Mouse (Mus musculus): ENCODE measurements at regions not wholly inside any gene's neighbourhood (a gene's known extent, or its start where the extent isn't known, plus 50 kb on each side); places are given as distances from the start of the nearest gene placed in this dataset.

GRCm38 (mm10) chr17:85932360-85933132, 212.4 kb downstream of the Srbd1 start:
- no peak for DNase-seq (ENCODE audit: low spot score)

DNA sequence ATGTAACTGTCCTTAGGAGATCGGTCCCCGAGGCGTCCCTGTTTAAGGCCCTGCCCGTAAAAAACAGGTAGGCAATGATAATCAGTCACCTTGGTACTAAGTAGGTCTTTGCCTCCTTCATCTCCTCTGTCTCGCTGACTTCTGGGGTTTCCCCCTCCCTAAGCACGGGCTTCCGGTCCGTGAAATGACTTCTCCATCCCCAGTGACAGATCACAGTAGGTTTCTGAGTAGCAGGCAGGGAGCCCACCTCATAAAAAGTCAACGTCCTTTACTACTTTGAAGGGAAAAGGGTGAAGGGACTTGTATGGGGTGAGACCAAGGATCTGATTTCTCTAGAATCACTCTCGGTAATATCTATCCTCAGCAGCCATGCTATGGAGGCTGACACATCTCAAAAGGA, 213.0 kb downstream of the Srbd1 start:
- no peak for DNase-seq (ENCODE audit: low spot score)

DNA sequence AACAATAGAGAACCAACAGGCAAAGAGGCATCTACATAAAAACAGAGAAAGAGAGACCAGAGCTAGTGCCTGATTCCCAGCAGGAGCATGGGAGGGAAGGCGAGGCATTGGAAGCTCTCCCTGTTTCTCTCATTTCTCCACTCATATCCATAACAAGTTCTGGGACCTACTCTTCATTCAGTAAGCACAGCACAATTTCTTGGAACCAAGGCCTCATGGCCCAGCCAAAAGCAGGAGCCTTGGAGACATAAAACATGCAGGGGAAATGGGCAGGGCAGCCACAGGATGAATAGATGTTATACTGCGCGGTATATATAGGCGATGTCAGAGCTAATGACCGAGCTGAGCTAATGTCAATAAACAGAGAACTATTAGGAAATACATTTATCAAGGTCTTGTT, 214.2 kb downstream of the Srbd1 start:
- DNase-seq (ENCODE audit: low spot score) = no peak

GRCm38 (mm10) chr17:85930331-85930730, 214.6 kb downstream of the Srbd1 start:
- no peak for DNase-seq (ENCODE audit: low spot score)

- no peak for DNase-seq (ENCODE audit: low spot score)
These were observed 215.2 kb downstream of the Srbd1 start for GRCm38 (mm10) chr17:85929699-85930286.

DNA sequence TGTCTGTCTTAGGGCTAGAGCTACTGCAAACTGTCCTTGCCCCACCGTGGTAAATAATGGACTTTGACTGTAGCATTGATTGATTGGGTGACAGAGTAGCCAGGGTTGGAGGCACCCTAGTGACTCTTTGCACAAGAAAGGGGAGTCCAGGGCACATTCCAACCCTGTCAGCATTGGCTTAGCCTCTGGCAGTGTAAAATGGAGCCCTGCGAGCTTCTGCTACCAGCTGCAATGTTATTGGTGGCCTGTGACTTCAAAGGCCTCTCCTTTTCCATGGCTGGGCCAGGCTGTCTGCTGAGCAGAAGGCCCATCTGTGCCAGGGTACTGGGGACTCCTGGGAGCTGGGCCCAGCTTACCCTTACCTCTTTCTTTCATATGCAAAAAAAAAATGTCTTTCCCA, 216.4 kb downstream of the Srbd1 start:
- no peak for DNase-seq (ENCODE audit: low spot score)

- DNase-seq (ENCODE audit: low spot score) = no peak
These were observed 217.7 kb downstream of the Srbd1 start for GRCm38 (mm10) chr17:85927261-85927660.

DNA sequence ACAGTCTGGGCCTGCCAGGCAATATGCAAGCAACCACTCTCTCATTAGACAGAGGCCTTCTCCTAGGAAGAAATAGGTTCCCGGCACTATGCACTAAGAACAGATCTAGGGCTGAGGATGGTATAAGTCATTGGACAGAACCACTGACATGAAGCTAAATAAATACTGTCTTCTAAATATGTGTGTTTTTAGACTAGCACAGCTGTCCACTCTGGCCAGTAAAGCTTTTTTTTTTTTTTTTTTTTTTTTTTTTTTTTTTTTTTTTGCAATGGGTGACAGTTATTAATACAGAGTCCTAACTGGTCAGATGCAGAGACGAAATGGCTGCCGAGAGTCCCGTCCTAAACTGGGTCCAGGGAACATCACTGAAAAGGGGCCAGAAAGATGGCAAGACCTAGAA, 218.9 kb downstream of the Srbd1 start:
- DNase-seq (ENCODE audit: low spot score) = no peak

- DNase-seq (ENCODE audit: low spot score) = no peak
These were observed 223.7 kb downstream of the Srbd1 start for GRCm38 (mm10) chr17:85921219-85921673.

DNA sequence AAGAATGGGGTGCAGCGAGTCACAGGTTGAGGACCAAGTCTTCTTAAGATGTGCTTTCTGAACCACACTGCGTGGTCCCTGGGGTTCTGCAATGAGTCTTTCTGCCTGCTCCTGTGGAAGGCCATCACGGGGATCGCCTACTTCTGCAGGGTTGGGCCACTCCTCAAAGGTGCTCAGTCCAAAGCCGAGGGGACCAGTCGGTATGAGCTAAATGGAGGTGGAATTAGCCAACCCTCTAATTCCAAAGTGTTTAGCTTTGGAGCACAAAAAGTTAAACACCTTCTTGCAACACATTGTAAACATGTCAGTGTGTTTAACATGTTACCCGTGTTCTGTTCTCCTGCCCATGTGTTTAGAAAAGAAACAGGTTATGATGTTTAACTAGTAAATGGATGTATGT, 225.1 kb downstream of the Srbd1 start:
- DNase-seq (ENCODE audit: low spot score) = no peak

GRCm38 (mm10) chr17:85915870-85916269, 227.8 kb upstream of the Six2 start:
- no peak for DNase-seq (ENCODE audit: low spot score)

DNA sequence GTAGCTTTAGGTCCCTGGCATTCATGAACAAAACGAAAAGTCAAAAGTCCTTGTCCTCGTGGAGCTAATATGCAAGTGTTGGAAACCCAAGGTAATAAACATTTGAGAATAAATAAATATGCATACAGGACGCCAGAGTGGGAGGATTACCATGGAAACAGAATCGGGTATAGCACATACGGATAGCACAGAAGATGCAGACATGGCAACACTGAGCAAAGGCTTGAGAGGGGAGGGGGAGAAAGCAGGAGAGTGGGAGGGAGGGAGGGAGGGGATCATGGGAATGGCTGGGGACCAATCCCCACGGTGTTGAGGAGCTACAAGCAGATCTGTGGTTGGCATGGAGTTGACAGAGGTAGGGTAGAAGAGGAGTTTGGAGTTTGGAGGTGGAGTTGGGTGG, 226.0 kb upstream of the Six2 start:
- no peak for DNase-seq (ENCODE audit: low spot score)

GRCm38 (mm10) chr17:85908709-85909108, 220.6 kb upstream of the Six2 start:
- no peak for DNase-seq (ENCODE audit: low spot score)

- no peak for DNase-seq (ENCODE audit: low spot score)
These were observed 218.6 kb upstream of the Six2 start for GRCm38 (mm10) chr17:85906597-85907187.

GRCm38 (mm10) chr17:85902575-85902974, 214.5 kb upstream of the Six2 start:
- no peak for DNase-seq (ENCODE audit: low spot score)

GRCm38 (mm10) chr17:85899096-85899495, 211.0 kb upstream of the Six2 start:
- DNase-seq (ENCODE audit: low spot score) = no peak

- no peak for DNase-seq (ENCODE audit: low spot score)
These were observed 207.9 kb upstream of the Six2 start for GRCm38 (mm10) chr17:85895978-85896377.

- no peak for DNase-seq (ENCODE audit: low spot score)
These were observed 203.2 kb upstream of the Six2 start for GRCm38 (mm10) chr17:85891243-85891642.

DNA sequence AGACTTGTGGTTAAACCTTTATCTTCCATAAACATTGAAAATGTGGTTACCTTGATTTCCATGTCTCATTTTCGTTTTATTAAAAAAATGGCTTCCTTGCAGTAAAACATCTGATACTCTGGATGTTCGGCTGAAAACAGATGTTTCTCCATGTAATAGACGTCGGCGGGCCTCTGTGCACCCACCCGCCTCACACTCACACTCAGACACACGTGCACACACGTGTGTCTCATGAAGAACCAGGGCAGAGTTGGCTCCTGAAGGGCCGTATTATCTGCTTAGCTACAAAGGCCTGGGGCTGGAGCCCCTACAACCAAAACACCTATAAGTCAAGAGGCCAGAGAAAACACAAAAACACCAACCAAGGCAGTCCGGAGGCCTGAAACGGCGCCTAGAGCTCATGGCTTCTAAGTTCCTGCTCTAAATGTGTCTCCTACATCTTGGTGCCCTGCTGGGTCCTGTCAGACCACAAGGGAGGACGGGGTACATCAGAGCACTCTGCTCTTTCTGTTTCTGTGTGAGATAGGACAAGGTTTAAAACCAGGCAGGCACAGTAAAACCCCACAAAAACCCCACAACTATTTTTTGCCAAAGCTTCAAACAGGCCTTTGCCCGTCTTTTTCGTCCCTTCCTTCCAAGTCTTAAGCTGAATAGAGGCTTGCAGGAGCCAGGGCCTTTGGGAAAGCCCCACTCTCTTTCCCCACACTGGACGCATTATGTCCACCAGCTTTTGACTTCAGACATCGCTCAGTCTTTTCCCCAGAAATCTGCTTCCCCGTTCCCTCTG, 201.9 kb upstream of the Six2 start:
- no peak for DNase-seq (ENCODE audit: low spot score)

- DNase-seq (ENCODE audit: low spot score) = no peak
These were observed 200.7 kb upstream of the Six2 start for GRCm38 (mm10) chr17:85888568-85889398.

DNA sequence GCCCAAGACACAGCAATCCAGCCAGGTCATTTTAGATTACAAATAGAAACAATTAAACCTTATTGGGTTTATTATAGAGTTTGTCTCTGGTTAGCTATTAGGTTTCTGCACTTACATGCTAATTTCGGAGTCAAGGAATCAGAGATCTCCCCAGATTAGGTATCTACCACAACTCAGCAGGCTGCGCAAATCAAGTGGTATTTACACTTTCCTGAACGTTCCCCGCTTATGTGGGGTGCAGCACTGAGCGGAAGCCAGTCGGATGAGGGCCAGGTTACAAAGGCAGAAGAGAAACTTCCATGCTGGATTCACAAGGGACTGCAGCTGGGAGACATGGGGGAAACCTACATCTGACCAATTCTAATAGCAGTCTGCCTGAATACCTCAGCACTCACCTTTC, 198.6 kb upstream of the Six2 start:
- no peak for DNase-seq (ENCODE audit: low spot score)

Measured in gastrocnemius, adult 18-20 months (tissue).